Mouse (Mus musculus): Measurements from ENCODE around the gene Ces1b. TPM values are rescaled to one million over a fixed set of nuclear protein-coding genes. Genes with fewer than 3 reads are reported as not detected.

Gene Ces1b
- not detected in 2 replicates for polyA plus RNA-seq (2015; fragmentation: Nextera tagmentation; extraction: Ambion mirVana)

- 60% methylated on average over 2 of the region's 2 CpGs for WGBS
- H3K36me3 ChIP-seq, result no peaks in the 10 kb centered on the region
- H3K4me1 ChIP-seq, result no peaks in the 10 kb centered on the region
- H3K27ac ChIP-seq (replicated peaks), result no peak within 1 kb of the TSS
- H3K27me3 ChIP-seq (replicated peaks), result no peaks in the 10 kb centered on the region
- no peaks in the 10 kb centered on the region for H3K9me3 ChIP-seq
- no peak within 1 kb of the TSS for H3K9ac ChIP-seq
- no peak within 1 kb of the TSS for H3K4me2 ChIP-seq
- no peak for ATAC-seq (ENCODE audit: extremely low read depth, insufficient number of reproducible peaks, low FRiP score, low TSS enrichment)
- H3K4me3 ChIP-seq, result no peak within 1 kb of the TSS
Observed at GRCm38 (mm10) chr8:93079887-93080286, at the start of gene Ces1b. TSS of gene Ces1b (minus strand) at chr8:93080017.

DNA sequence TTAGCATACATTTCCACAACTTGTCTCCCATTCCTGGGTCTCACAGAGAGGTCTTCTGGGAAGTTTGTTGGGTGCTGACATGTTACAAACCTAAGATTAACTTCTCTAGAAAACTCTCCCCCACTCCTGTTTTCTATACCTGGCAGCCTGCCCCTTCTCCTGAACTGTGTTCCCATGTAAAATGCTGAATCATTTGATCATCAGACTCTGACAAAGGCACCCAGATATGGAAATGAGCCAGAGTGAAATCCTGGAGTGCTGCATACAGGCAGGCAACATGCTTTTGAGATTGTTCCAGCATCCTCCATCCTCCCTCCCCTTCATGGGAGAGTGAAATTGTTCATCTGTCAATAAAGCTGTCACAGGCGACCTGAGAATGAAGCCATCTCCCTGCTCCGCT is 46.7 kb upstream of the Ces1b start:
- Histone ChIP-seq H3K27ac (replicated peaks) (no peak overlapping the region), H3K27me3 (replicated peaks) (no peaks in the 10 kb centered on the region), H3K36me3 (no peaks in the 10 kb centered on the region), H3K9me3 (no peaks in the 10 kb centered on the region), H3K4me3 (no peak overlapping the region), H3K4me1 (no peaks in the 10 kb centered on the region), H3K9ac (no peak overlapping the region), H3K4me2 (no peak overlapping the region)
- WGBS, result 69% methylated on average over 2 of the region's 2 CpGs
- ATAC-seq (ENCODE audit: extremely low read depth, insufficient number of reproducible peaks, low FRiP score, low TSS enrichment), result no peak

- no peak overlapping the region for H3K4me3 ChIP-seq
- WGBS, result 78% methylated on average over 1 of the region's 1 CpGs
- no peaks in the 10 kb centered on the region for H3K27me3 ChIP-seq (replicated peaks)
- no peaks in the 10 kb centered on the region for H3K4me1 ChIP-seq
- no peaks in the 10 kb centered on the region for H3K36me3 ChIP-seq
- H3K9me3 ChIP-seq, result no peaks in the 10 kb centered on the region
- no peak overlapping the region for H3K9ac ChIP-seq
- no peak overlapping the region for H3K4me2 ChIP-seq
- no peak overlapping the region for H3K27ac ChIP-seq (replicated peaks)
- no peak for ATAC-seq (ENCODE audit: extremely low read depth, insufficient number of reproducible peaks, low FRiP score, low TSS enrichment)
Observed at GRCm38 (mm10) chr8:93122005-93122404, 42.2 kb upstream of the Ces1b start.

DNA sequence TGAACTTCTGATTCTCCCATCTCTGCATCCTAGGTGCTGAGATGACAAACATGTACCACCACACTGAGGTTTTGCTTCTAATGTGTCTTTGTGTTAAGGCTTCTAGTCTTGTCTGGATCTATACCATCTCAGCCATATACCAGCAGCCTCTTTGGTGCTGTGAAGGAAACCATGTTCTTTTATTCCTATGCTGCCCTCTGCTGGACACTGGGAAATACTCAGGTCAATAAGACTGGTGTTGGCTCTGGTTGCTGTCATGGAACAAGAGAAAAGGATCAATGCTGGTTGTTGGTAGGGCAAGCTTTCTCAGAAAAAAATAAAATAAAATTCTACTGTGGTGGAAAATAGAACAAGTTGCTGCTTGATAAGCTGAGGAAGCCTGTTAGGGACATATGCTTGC is 15.6 kb upstream of the Ces1b start:
- Histone ChIP-seq H3K27me3 (replicated peaks) (no peaks in the 10 kb centered on the region), H3K9me3 (no peaks in the 10 kb centered on the region), H3K4me1 (no peaks in the 10 kb centered on the region), H3K27ac (replicated peaks) (no peak overlapping the region), H3K9ac (no peak overlapping the region), H3K36me3 (no peaks in the 10 kb centered on the region), H3K4me2 (no peak overlapping the region), H3K4me3 (no peak overlapping the region)
- ATAC-seq (ENCODE audit: extremely low read depth, insufficient number of reproducible peaks, low FRiP score, low TSS enrichment), result no peak

GRCm38 (mm10) chr8:93091324-93091723 is 11.5 kb upstream of the Ces1b start:
- ATAC-seq (ENCODE audit: extremely low read depth, insufficient number of reproducible peaks, low FRiP score, low TSS enrichment), result no peak
- no peak overlapping the region for H3K4me2 ChIP-seq
- H3K9me3 ChIP-seq, result no peaks in the 10 kb centered on the region
- H3K27ac ChIP-seq (replicated peaks), result no peak overlapping the region
- H3K9ac ChIP-seq, result no peak overlapping the region
- no peaks in the 10 kb centered on the region for H3K36me3 ChIP-seq
- H3K4me1 ChIP-seq, result no peaks in the 10 kb centered on the region
- 64% methylated on average over 1 of the region's 1 CpGs for WGBS
- no peak overlapping the region for H3K4me3 ChIP-seq
- no peaks in the 10 kb centered on the region for H3K27me3 ChIP-seq (replicated peaks)

GRCm38 (mm10) chr8:93088686-93089122 is 8.9 kb upstream of the Ces1b start:
- H3K9me3 ChIP-seq, result no peaks in the 10 kb centered on the region
- 7% methylated on average over 2 of the region's 2 CpGs for WGBS
- no peak overlapping the region for H3K9ac ChIP-seq
- no peak; the same call in 1 of the 2 replicates for ATAC-seq (ENCODE audit: extremely low read depth, insufficient number of reproducible peaks, low FRiP score, low TSS enrichment)
- no peaks in the 10 kb centered on the region for H3K27me3 ChIP-seq (replicated peaks)
- no peak overlapping the region for H3K4me3 ChIP-seq
- no peak overlapping the region for H3K27ac ChIP-seq (replicated peaks)
- no peaks in the 10 kb centered on the region for H3K4me1 ChIP-seq
- H3K36me3 ChIP-seq, result no peaks in the 10 kb centered on the region
- no peak overlapping the region for H3K4me2 ChIP-seq

- ATAC-seq (ENCODE audit: extremely low read depth, insufficient number of reproducible peaks, low FRiP score, low TSS enrichment), result no peak
- no peaks in the 10 kb centered on the region for H3K9me3 ChIP-seq
- H3K9ac ChIP-seq, result no peak overlapping the region
- no peaks in the 10 kb centered on the region for H3K27me3 ChIP-seq (replicated peaks)
- no peaks in the 10 kb centered on the region for H3K4me1 ChIP-seq
- H3K27ac ChIP-seq (replicated peaks), result no peak overlapping the region
- 34% methylated on average over 7 of the region's 7 CpGs for WGBS
- no peak overlapping the region for H3K4me2 ChIP-seq
- H3K36me3 ChIP-seq, result no peaks in the 10 kb centered on the region
- H3K4me3 ChIP-seq, result no peak overlapping the region
Observed at GRCm38 (mm10) chr8:93088193-93088592, 8.4 kb upstream of the Ces1b start.

DNA sequence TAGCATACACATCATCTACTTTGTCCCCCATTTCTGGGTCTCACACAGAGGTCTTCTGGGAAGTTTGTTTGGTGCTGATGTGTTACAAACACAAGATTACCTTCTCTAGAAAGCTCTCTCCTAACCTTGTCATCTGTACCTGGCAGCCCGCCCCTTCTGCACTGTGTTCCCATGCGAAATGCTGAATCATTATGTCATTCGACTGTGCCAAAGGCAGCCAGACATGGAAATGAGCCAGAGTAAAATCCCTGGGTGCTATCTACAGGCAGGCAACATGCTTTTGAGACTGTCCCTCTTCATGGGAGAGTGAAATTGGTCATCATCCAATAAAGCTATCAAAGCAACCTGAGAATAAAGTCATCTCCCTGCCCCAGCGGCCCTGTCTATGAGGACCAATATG is 4.6 kb downstream of the Ces1b start:
- Histone ChIP-seq H3K9me3 (no peaks in the 10 kb centered on the region), H3K27me3 (replicated peaks) (no peaks in the 10 kb centered on the region), H3K4me1 (no peaks in the 10 kb centered on the region), H3K4me3 (no peak overlapping the region), H3K4me2 (no peak overlapping the region), H3K27ac (replicated peaks) (no peak overlapping the region), H3K9ac (no peak overlapping the region), H3K36me3 (no peaks in the 10 kb centered on the region)
- no peak for ATAC-seq (ENCODE audit: extremely low read depth, insufficient number of reproducible peaks, low FRiP score, low TSS enrichment)
- 73% methylated on average over 4 of the region's 4 CpGs for WGBS

- ATAC-seq (ENCODE audit: extremely low read depth, insufficient number of reproducible peaks, low FRiP score, low TSS enrichment), result no peak
- H3K9me3 ChIP-seq, result no peaks in the 10 kb centered on the region
- WGBS, result 72% methylated on average over 3 of the region's 3 CpGs
Observed at GRCm38 (mm10) chr8:93063416-93064117, 16.2 kb downstream of the Ces1b start.

GRCm38 (mm10) chr8:93059185-93059584 is 20.6 kb downstream of the Ces1b start:
- no peaks in the 10 kb centered on the region for H3K36me3 ChIP-seq
- H3K27ac ChIP-seq (replicated peaks), result no peak overlapping the region
- no peaks in the 10 kb centered on the region for H3K27me3 ChIP-seq (replicated peaks)
- no peak overlapping the region for H3K4me2 ChIP-seq
- H3K9ac ChIP-seq, result no peak overlapping the region
- H3K4me1 ChIP-seq, result peaks cover 4% of the 10 kb centered on the region
- WGBS, result 11% methylated on average over 2 of the region's 2 CpGs
- no peak for ATAC-seq (ENCODE audit: extremely low read depth, insufficient number of reproducible peaks, low FRiP score, low TSS enrichment)
- H3K4me3 ChIP-seq, result no peak overlapping the region
- H3K9me3 ChIP-seq, result no peaks in the 10 kb centered on the region

More at GRCm38 (mm10) chr8:93063416-93064117, 16.2 kb downstream of the Ces1b start:
- no peak overlapping the region for H3K4me2 ChIP-seq
- no peaks in the 10 kb centered on the region for H3K4me1 ChIP-seq
- H3K4me3 ChIP-seq, result no peak overlapping the region
- no peaks in the 10 kb centered on the region for H3K27me3 ChIP-seq (replicated peaks)
- no peaks in the 10 kb centered on the region for H3K36me3 ChIP-seq
- H3K9ac ChIP-seq, result no peak overlapping the region
- H3K27ac ChIP-seq (replicated peaks), result no peak overlapping the region

DNA sequence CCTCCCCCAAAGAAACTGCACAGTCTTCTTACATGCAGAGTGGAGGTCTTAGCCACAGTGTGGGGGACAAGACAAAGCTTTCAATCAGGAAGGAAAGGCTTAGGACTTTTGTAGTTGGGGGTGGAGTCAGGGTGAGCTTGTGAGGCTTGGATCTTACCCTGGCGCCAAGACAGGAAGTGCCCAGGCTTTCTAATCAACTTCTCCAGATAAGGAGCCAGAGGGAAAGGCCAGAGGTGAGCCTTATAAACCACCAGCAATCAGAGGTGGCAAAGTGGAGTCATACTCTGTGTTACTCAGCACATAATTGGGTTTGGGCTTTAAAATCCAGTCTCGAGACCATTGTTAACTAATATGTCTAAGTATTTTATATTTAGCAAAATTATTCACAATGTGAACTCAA is 24.6 kb downstream of the Ces1b start:
- no peak overlapping the region for H3K4me2 ChIP-seq
- no peak for ATAC-seq (ENCODE audit: extremely low read depth, insufficient number of reproducible peaks, low FRiP score, low TSS enrichment)
- no peak overlapping the region for H3K27ac ChIP-seq (replicated peaks)
- no peaks in the 10 kb centered on the region for H3K36me3 ChIP-seq
- no peaks in the 10 kb centered on the region for H3K9me3 ChIP-seq
- H3K27me3 ChIP-seq (replicated peaks), result no peaks in the 10 kb centered on the region
- H3K4me1 ChIP-seq, result peaks cover 4% of the 10 kb centered on the region
- WGBS, result 24% methylated on average over 2 of the region's 2 CpGs
- H3K9ac ChIP-seq, result no peak overlapping the region
- no peak overlapping the region for H3K4me3 ChIP-seq

Measured in heart, embryonic 13.5 days (tissue).